Mouse (Mus musculus) CH12.LX (cell line): ENCODE measurements around the gene Ttc7b. TPM values are rescaled to one million over a fixed set of nuclear protein-coding genes. Genes with fewer than 3 reads are reported as not detected.

Source experiments
- DNase-seq: peaks from one replicate; pipeline ENCODE4 v3.0.0-alpha.2; 2013; ENCODE audit errors: extremely low read depth
- H3K27ac ChIP-seq: 2 replicates; pipeline ENCODE4 v1.5.1; 2012; ENCODE audit warnings: low read depth, mild to moderate bottlenecking, control low read depth, moderate library complexity; ENCODE audit not compliant: insufficient read depth
- H3K27me3 ChIP-seq: replicated peaks from 2 replicates; pipeline ENCODE3; 2012; ENCODE audit warnings: inconsistent platforms
- H3K36me3 ChIP-seq, 2 experiments: replicated peaks in 1 of 2; 2 replicates each; pipeline versions ENCODE3 to v1.6.1; 2012; ENCODE audit warnings: inconsistent platforms in 1 of 2, low read length in 1 of 2, mild to moderate bottlenecking in 1 of 2, mixed read lengths in 1 of 2, moderate library complexity in 1 of 2; ENCODE audit not compliant: control insufficient read depth in 1 of 2, insufficient read depth in 1 of 2
- H3K4me1 ChIP-seq, 2 experiments: 2 replicates each; pipeline ENCODE4 v1.6.1; 2012; ENCODE audit warnings: inconsistent platforms in 1 of 2, moderate library complexity in 1 of 2; ENCODE audit not compliant: insufficient read depth in 2 of 2, control insufficient read depth in 1 of 2
- H3K4me2 ChIP-seq: 2 replicates; pipeline ENCODE4 v1.6.1; 2012; ENCODE audit warnings: low read depth, mild to moderate bottlenecking, control low read depth; ENCODE audit not compliant: poor library complexity, insufficient read depth, severe bottlenecking
- H3K4me3 ChIP-seq, 3 experiments: fragments of 150-350 bp in 1 of 3; sonication (generic) in 1 of 3; replicated peaks in 1 of 3; 2 replicates each; pipeline versions ENCODE3 to v1.5.1; 2011 to 2012; ENCODE audit warnings: low read depth in 2 of 3, low read length in 2 of 3, mild to moderate bottlenecking in 2 of 3, moderate library complexity in 2 of 3, control low read depth in 1 of 3, improper control_type of control experiment in 1 of 3, inconsistent platforms in 1 of 3, mixed read lengths in 1 of 3; ENCODE audit not compliant: poor library complexity in 1 of 3
- H3K79me2 ChIP-seq: replicated peaks from 2 replicates; pipeline ENCODE4 v1.6.1; 2012; ENCODE audit warnings: mild to moderate bottlenecking, moderate library complexity; ENCODE audit not compliant: control insufficient read depth, poor library complexity, insufficient read depth, severe bottlenecking; ENCODE audit errors: extremely low read depth
- H3K9ac ChIP-seq: 2 replicates; pipeline ENCODE4 v1.6.1; 2012; ENCODE audit warnings: low read depth, mild to moderate bottlenecking, control low read depth, moderate library complexity; ENCODE audit not compliant: insufficient read depth
- H3K9me3 ChIP-seq: replicated peaks from 2 replicates; pipeline ENCODE3; 2012; ENCODE audit warnings: low read length, inconsistent platforms, mixed read lengths
- CHD1 ChIP-seq: IDR thresholded peaks from 2 replicates; pipeline ENCODE4 v1.6.1; 2012; ENCODE audit warnings: low read depth, low read length, improper control_type of control experiment, inconsistent platforms
- CHD2 ChIP-seq: IDR thresholded peaks from 2 replicates; pipeline ENCODE4 v1.6.1; 2011; ENCODE audit warnings: low read length, improper control_type of control experiment
- E2F4 ChIP-seq: IDR thresholded peaks from 2 replicates; pipeline ENCODE4 v1.6.1; 2011; ENCODE audit warnings: low read depth, low read length, improper control_type of control experiment; ENCODE audit not compliant: insufficient replicate concordance
- EP300 ChIP-seq: IDR thresholded peaks from 2 replicates; pipeline ENCODE4 v1.6.1; 2011; ENCODE audit warnings: low read length, improper control_type of control experiment
- HCFC1 ChIP-seq: IDR thresholded peaks from 2 replicates; pipeline ENCODE4 v1.6.1; 2012; ENCODE audit warnings: low read depth, mild to moderate bottlenecking, inconsistent platforms, low read length, improper control_type of control experiment
- IRF4 ChIP-seq: IDR thresholded peaks from 2 replicates; pipeline ENCODE4 v1.6.1; 2014; ENCODE audit warnings: low read depth, mild to moderate bottlenecking, inconsistent platforms, low read length, improper control_type of control experiment
- JUND ChIP-seq: conservative IDR thresholded peaks from 2 replicates; pipeline ENCODE4 v1.6.1; 2011; ENCODE audit warnings: low read depth, low read length, improper control_type of control experiment
- MAFK ChIP-seq: IDR thresholded peaks from 2 replicates; pipeline ENCODE4 v1.6.1; 2011; ENCODE audit warnings: low read length, improper control_type of control experiment; ENCODE audit not compliant: insufficient replicate concordance
- MAX ChIP-seq: IDR thresholded peaks from 2 replicates; pipeline ENCODE4 v1.6.1; 2011; ENCODE audit warnings: low read length, improper control_type of control experiment
- MEF2A ChIP-seq: IDR thresholded peaks from 2 replicates; pipeline ENCODE4 v1.6.1; 2014; ENCODE audit warnings: low read depth, mild to moderate bottlenecking, inconsistent platforms, low read length, improper control_type of control experiment, borderline replicate concordance
- MXI1 ChIP-seq: IDR thresholded peaks from 2 replicates; pipeline ENCODE4 v1.6.1; 2011; ENCODE audit warnings: mild to moderate bottlenecking, low read depth, low read length, improper control_type of control experiment
- MYC ChIP-seq: IDR thresholded peaks from 2 replicates; pipeline ENCODE4 v1.6.1; 2011; ENCODE audit warnings: low read depth, mild to moderate bottlenecking, improper control_type of control experiment, low read length
- NELFE ChIP-seq: IDR thresholded peaks from 2 replicates; pipeline ENCODE4 v1.6.1; 2011; ENCODE audit warnings: low read depth, low read length, improper control_type of control experiment
- NRF1 ChIP-seq: IDR thresholded peaks from 2 replicates; pipeline ENCODE4 v1.6.1; 2014; ENCODE audit warnings: low read depth, mild to moderate bottlenecking, inconsistent platforms, low read length, improper control_type of control experiment, moderate library complexity
- PAX5 ChIP-seq: IDR thresholded peaks from 2 replicates; pipeline ENCODE4 v1.6.1; 2012; ENCODE audit warnings: low read length, inconsistent platforms, mixed read lengths
- POLR2A ChIP-seq: IDR thresholded peaks from 2 replicates; pipeline ENCODE4 v1.6.1; 2011; ENCODE audit warnings: low read depth, mild to moderate bottlenecking, improper control_type of control experiment, low read length
- POLR2AphosphoS2 ChIP-seq: IDR thresholded peaks from 2 replicates; pipeline ENCODE4 v1.6.1; 2011; ENCODE audit warnings: low read depth, low read length, improper control_type of control experiment
- RAD21 ChIP-seq: IDR thresholded peaks from 2 replicates; pipeline ENCODE4 v1.6.1; 2011; ENCODE audit warnings: low read depth, mild to moderate bottlenecking, low read length, improper control_type of control experiment, moderate library complexity
- SIN3A ChIP-seq: IDR thresholded peaks from 2 replicates; pipeline ENCODE4 v1.6.1; 2012; ENCODE audit warnings: low read length, improper control_type of control experiment, inconsistent platforms
- SMC3 ChIP-seq: IDR thresholded peaks from 2 replicates; pipeline ENCODE4 v1.6.1; 2011; ENCODE audit warnings: low read depth, low read length, improper control_type of control experiment
- USF2 ChIP-seq: conservative IDR thresholded peaks from 2 replicates; pipeline ENCODE4 v1.6.1; 2011; ENCODE audit warnings: low read depth, low read length, improper control_type of control experiment
- ZC3H11A ChIP-seq: IDR thresholded peaks from 2 replicates; pipeline ENCODE4 v1.6.1; 2012; ENCODE audit warnings: low read depth, mild to moderate bottlenecking, inconsistent platforms, low read length, improper control_type of control experiment
- ZKSCAN1 ChIP-seq: IDR thresholded peaks from 2 replicates; pipeline ENCODE4 v1.6.1; 2012; ENCODE audit warnings: low read depth, inconsistent platforms, low read length, improper control_type of control experiment, borderline replicate concordance
- ZMIZ1 ChIP-seq: IDR thresholded peaks from 2 replicates; pipeline ENCODE4 v1.6.1; 2012; ENCODE audit warnings: low read depth, mild to moderate bottlenecking, inconsistent platforms, low read length, improper control_type of control experiment
- dilution Hi-C: fragments of 300-500 bp; cut with MboI; formaldehyde crosslinking; loops from 2 replicates; pipeline ENCODE4 v1.14.3; 2020; ENCODE audit warnings: low sequenced_read_pairs; ENCODE audit not compliant: extremely low pct_unique_long_range_greater_than_20kb, extremely low pct_ligation_motif_present
- in situ Hi-C: fragments of 300-500 bp; cut with MboI; formaldehyde crosslinking; loops from 3 replicates; pipeline ENCODE4 v1.14.3; 2019; ENCODE audit warnings: low sequenced_read_pairs, low pct_ligation_motif_present, low pct_unique_long_range_greater_than_20kb, mixed read lengths
- polyA plus RNA-seq: library from polyadenylated mRNA; unstranded; fragments of >175 nt; gene quantifications from 2 replicates; pipeline ENCODE4 v1.2.1, GENCODE M21; 2012; ENCODE audit warnings: low read depth; ENCODE audit not compliant: insufficient read length
- total RNA-seq, 2 experiments: library from RNA; depleted of rRNA; stranded (reverse); fragments of 300-350 nt in 1 of 2; fragments of >200 nt in 1 of 2; gene quantifications; 2 replicates each; pipeline ENCODE4 v1.2.3; 2012 to 2014

Gene Ttc7b
- total and polyA plus RNA-seq, 3 experiments: 7.8 to 18.3 (median 12.7) TPM

DNA sequence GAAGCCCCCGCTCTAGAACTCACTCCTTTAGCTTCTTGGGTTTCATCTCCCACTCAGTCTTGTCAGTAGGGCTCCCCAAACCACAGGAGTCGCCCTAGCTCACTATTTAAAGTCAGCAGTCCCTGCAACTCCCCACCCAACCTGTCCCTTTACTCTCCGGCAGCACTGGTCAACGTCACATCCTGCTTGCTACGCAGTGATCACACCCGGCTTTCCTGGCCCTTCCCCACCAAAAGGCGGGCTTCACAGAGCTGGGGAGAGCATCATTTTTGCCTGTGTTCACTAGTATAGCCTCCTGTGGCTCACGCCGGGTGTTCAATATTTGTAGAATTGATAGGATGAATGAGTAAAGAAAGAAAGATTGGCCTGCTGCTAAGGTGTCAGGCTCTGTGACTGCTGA, 3.3 kb downstream of the Ttc7b start:
- H3K9ac ChIP-seq: no peak overlapping the region
- dilution Hi-C loops: no loop called here
- H3K9me3 ChIP-seq: no peaks in the 10 kb centered on the region
- TF ChIP-seq MAX (no peak), POLR2AphosphoS2 (no peak), MAFK (no peak), CHD1 (no peak), PAX5 (no peak), ZMIZ1 (no peak), USF2 (no peak), SMC3 (no peak), JUND (no peak)
- in situ Hi-C loops: no loop called here
- peaks cover 2% of the 10 kb centered on the region; the same call in 1 of the 2 replicates for H3K79me2 ChIP-seq
- DNase-seq: no peak
- H3K27ac ChIP-seq: no peak overlapping the region
- peaks cover 11 to 22% of the 10 kb centered on the region in 2 experiments for H3K4me1 ChIP-seq
- H3K36me3 ChIP-seq: peaks cover 0 to 42% of the 10 kb centered on the region in 2 experiments
- H3K27me3 ChIP-seq: no peaks in the 10 kb centered on the region
- H3K4me2 ChIP-seq: no peak overlapping the region
- no peak overlapping the region for H3K4me3 ChIP-seq

DNA sequence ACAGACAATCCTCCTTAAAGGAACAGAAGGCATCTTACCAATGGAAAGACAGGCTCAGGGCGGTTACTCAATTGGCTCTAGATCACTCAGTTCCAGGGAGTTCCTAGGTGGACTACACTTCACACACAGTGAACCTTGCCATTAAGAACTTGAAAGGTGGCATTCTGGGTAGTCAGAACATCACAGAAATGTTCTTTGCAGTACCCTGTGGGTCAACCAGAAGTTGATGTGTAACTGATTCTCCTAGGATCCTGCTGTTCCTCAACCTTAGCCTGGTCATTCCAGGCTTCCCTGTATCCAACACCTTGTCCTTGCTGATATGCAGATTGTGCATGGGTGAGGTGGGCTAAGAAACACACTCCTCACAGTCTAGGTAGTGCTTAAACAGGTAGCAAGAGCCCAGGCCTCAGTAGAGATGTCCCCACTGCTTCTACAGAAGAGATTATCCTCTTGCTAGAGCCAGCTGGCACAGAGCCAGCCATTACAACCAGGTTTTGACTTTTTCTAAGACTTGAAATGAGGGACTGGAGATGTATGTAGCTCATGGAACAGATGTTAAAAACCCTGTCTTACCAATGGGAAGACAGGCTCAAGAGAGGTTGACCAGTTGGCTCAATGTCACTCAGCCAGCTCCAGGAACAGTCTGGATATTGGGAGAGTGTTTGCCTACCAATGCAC, 4.3 kb downstream of the Ttc7b start:
- Histone ChIP-seq H3K9me3 (no peaks in the 10 kb centered on the region), H3K79me2 (peaks cover 2% of the 10 kb centered on the region; the same call in 1 of the 2 replicates), H3K4me3 (no peak overlapping the region), H3K27me3 (no peaks in the 10 kb centered on the region), H3K27ac (no peak overlapping the region), H3K4me1 (peaks cover 11 to 22% of the 10 kb centered on the region in 2 experiments), H3K9ac (no peak overlapping the region), H3K4me2 (no peak overlapping the region), H3K36me3 (peaks cover 0 to 48% of the 10 kb centered on the region in 2 experiments)
- in situ Hi-C loops (no loop called here), dilution Hi-C loops (no loop called here)
- no peak for TF ChIP-seq ZMIZ1
- no peak for TF ChIP-seq HCFC1
- TF ChIP-seq CHD1: no peak
- no peak for TF ChIP-seq MEF2A
- TF ChIP-seq ZC3H11A: no peak
- no peak for TF ChIP-seq POLR2A
- TF ChIP-seq IRF4: no peak
- DNase-seq: no peak

DNA sequence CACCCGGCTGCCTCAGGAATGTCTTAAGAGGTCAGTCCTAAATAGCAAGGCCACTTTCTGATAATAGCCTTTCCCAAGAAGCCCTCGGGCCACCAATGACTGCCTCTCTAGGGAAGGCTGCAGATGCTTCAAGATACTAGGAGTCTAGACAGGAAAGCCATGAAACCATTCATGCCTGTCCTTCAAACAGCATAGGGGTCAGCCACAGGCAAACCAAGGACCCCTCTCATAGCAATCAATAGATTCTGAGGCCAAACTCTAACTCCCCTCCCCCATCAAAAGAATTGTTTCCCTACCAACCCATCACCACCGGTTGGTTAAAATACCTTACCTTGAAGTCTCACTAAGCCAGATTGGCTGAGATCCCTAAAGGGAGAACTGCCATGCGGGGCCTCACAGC, 5.1 kb downstream of the Ttc7b start:
- Histone ChIP-seq H3K4me1 (peaks cover 9 to 18% of the 10 kb centered on the region in 2 experiments), H3K36me3 (peaks cover 0 to 57% of the 10 kb centered on the region in 2 experiments), H3K4me2 (no peak overlapping the region), H3K27me3 (no peaks in the 10 kb centered on the region), H3K9ac (no peak overlapping the region), H3K4me3 (no peak overlapping the region), H3K79me2 (peaks cover 2% of the 10 kb centered on the region; the same call in 1 of the 2 replicates), H3K27ac (no peak overlapping the region), H3K9me3 (peaks cover 6% of the 10 kb centered on the region)
- in situ Hi-C loops (no loop called here), dilution Hi-C loops (no loop called here)
- no peak for DNase-seq
- TF ChIP-seq USF2 (no peak), SIN3A (no peak), NELFE (no peak), MAX (no peak), RAD21 (no peak), MXI1 (no peak), ZKSCAN1 (no peak), JUND (no peak), E2F4 (no peak), NRF1 (no peak), HCFC1 (no peak), CHD2 (no peak), EP300 (no peak), MYC (no peak)
